17 mouse cellular contexts compared by ENCODE assay signal in genomic region chrX:70713004-70713604, GRCm38 (mm10).
DNase-seq lines count a peak whose midpoint lies in the region; ATAC-seq and TF ChIP-seq lines count a peak whose summit lies in the region.
"Had no signal": no experiment of that assay in that cellular context is flagged by ENCODE, and none has a peak within 500 bp of the region (broad histone marks: within the 10 kb centered on the region; RNA-seq: fewer than 3 reads in every experiment).

No protein-coding gene starts in this region.

- peak; percentile 1 for DNase-seq in heart, adult 8-10 months (ENCODE audit: low spot score)
- no peak for DNase-seq in left cerebral cortex, adult 2 months (ENCODE audit: extremely low spot score in 1 of 2, low spot score in 2 of 2)
- DNase-seq in left cerebral cortex, adult 8-10 months (ENCODE audit: low spot score in 2 of 2): no peak
- peak; percentile 0 for DNase-seq in A20 (ENCODE audit: low read depth, low spot score)
- peak; percentile 26 for DNase-seq in WW6 (ENCODE audit: low read depth, low spot score)
- no peak for DNase-seq in embryo, embryonic 10 days (ENCODE audit: low spot score)
- DNase-seq: adrenal gland, adult 2 months; cerebellum, adult 8-10 months; heart, adult 18-20 months; heart, postnatal 36 days; left cerebral cortex, postnatal 4 days; midbrain, embryonic 14.5 days; spleen, adult 18-20 months; thymus, postnatal 14 days had no signal

- 65% methylated on average over 5 of the region's 5 CpGs for WGBS in heart, embryonic 11.5 days (ENCODE audit: insufficient replicate concordance)

- no peak overlapping the region for H3K4me2 ChIP-seq in heart, embryonic 11.5 days
- H3K4me2 ChIP-seq: forebrain, embryonic 12.5 days had no signal

- no peaks in the 10 kb centered on the region for H3K9me3 ChIP-seq in heart, embryonic 11.5 days (replicated peaks; ENCODE audit: control insufficient read depth, low read length)
- H3K9me3 ChIP-seq: forebrain, embryonic 12.5 days had no signal

- no peak overlapping the region for H3K4me3 ChIP-seq in heart, embryonic 11.5 days (ENCODE audit: low read depth, low read length)
- H3K4me3 ChIP-seq in left cerebral cortex, adult 2 months: no peak overlapping the region
- H3K4me3 ChIP-seq: forebrain, embryonic 12.5 days had no signal

- no peaks in the 10 kb centered on the region for H3K36me3 ChIP-seq in heart, embryonic 11.5 days (ENCODE audit: control insufficient read depth, insufficient read depth, low read length)
- H3K36me3 ChIP-seq: forebrain, embryonic 12.5 days had no signal

- no peaks in the 10 kb centered on the region for H3K4me1 ChIP-seq in heart, embryonic 11.5 days (ENCODE audit: control insufficient read depth, insufficient read depth, low read length)
- H3K4me1 ChIP-seq: forebrain, embryonic 12.5 days had no signal

- no peak overlapping the region for H3K27ac ChIP-seq in heart, embryonic 11.5 days (ENCODE audit: low read depth, low read length)
- H3K27ac ChIP-seq in left cerebral cortex, adult 2 months: no peak overlapping the region
- H3K27ac ChIP-seq: forebrain, embryonic 12.5 days; liver, embryonic 14.5 days had no signal

- peak; percentile 36 for TF ChIP-seq CTCF in left cerebral cortex, adult 2 months (IDR thresholded peaks at IDR 0.05)

- intact Hi-C loops in left cerebral cortex, adult 2 months (cut with DNase I): loop anchor here (2.0 kb wide), 1 partner anchor 130 kb away; no protein-coding TSS in a partner anchor

- H3K27me3 ChIP-seq in heart, embryonic 11.5 days (ENCODE audit: control insufficient read depth, insufficient read depth, low read length): no peaks in the 10 kb centered on the region
- H3K27me3 ChIP-seq: forebrain, embryonic 12.5 days had no signal

- no peak overlapping the region for H3K9ac ChIP-seq in heart, embryonic 11.5 days (ENCODE audit: low read depth, low read length)
- H3K9ac ChIP-seq: forebrain, embryonic 12.5 days; liver, embryonic 14.5 days had no signal

- ATAC-seq in heart, embryonic 11.5 days (replicated peaks; ENCODE audit: insufficient number of reproducible peaks, low FRiP score, low TSS enrichment): no peak

Comparison
In these comparisons a context has a peak if more than half of its experiments do, and no peak if none do; other contexts are left out.
1. DNase-seq: peak in heart, adult 8-10 months (single experiment), A20 (single experiment) and WW6 (single experiment); none in left cerebral cortex, adult 2 months (0 of 2), left cerebral cortex, adult 8-10 months (0 of 2) and embryo, embryonic 10 days (single experiment).